Mouse (Mus musculus) intestine, embryonic 15.5 days (tissue): ENCODE results near the gene Ralb. TPM values are rescaled to one million over a fixed set of nuclear protein-coding genes. Genes with fewer than 3 reads are reported as not detected.

Source experiments
- ATAC-seq: fragments of 200-750 bp; cut with Nextera tagmentation; 2 replicates; pipeline ENCODE4 v1.8.0; 2017; ENCODE audit warnings: moderate TSS enrichment, moderate library complexity
- H3K27ac ChIP-seq: fragments of 300-500 bp; sonication (generic); 2 replicates; pipeline ENCODE4 v1.5.1; 2015; ENCODE audit warnings: mild to moderate bottlenecking, inconsistent platforms
- H3K27me3 ChIP-seq: fragments of 300-500 bp; sonication (generic); replicated peaks from 2 replicates; pipeline ENCODE4 v1.6.1; 2015; ENCODE audit warnings: inconsistent platforms
- H3K36me3 ChIP-seq: fragments of 300-500 bp; sonication (generic); 2 replicates; pipeline ENCODE4 v1.6.1; 2015; ENCODE audit warnings: inconsistent platforms
- H3K4me1 ChIP-seq: fragments of 300-500 bp; sonication (generic); replicated peaks from 2 replicates; pipeline ENCODE4 v1.6.1; 2015; ENCODE audit warnings: inconsistent platforms
- H3K4me2 ChIP-seq: fragments of 300-500 bp; sonication (generic); replicated peaks from 2 replicates; pipeline ENCODE4 v1.6.1; 2015; ENCODE audit warnings: mild to moderate bottlenecking, inconsistent platforms
- H3K4me3 ChIP-seq: fragments of 300-500 bp; sonication (generic); replicated peaks from 2 replicates; pipeline ENCODE4 v1.5.1; 2015; ENCODE audit warnings: inconsistent platforms
- H3K9ac ChIP-seq: fragments of 300-500 bp; sonication (generic); 2 replicates; pipeline ENCODE4 v1.6.1; 2015; ENCODE audit warnings: inconsistent platforms
- H3K9me3 ChIP-seq: fragments of 300-500 bp; sonication (generic); 2 replicates; pipeline ENCODE4 v1.6.1; 2016; ENCODE audit warnings: inconsistent platforms
- WGBS: fragments of 180-500 bp; shearing (Covaris S2); methylation state at CpG from one replicate; pipeline ENCODE4 v1.1.7; 2015; 5-methylcytosine and 5-hydroxymethylcytosine counted together
- polyA plus RNA-seq: library from polyadenylated mRNA; unstranded; fragments of >200 nt; fragmentation: Nextera tagmentation; extraction: Ambion mirVana; gene quantifications from 2 replicates; pipeline ENCODE4 v1.2.1, GENCODE M21; 2015

Gene Ralb
- polyA plus RNA-seq, 1 experiment from 2014 or later, result 179 TPM

DNA sequence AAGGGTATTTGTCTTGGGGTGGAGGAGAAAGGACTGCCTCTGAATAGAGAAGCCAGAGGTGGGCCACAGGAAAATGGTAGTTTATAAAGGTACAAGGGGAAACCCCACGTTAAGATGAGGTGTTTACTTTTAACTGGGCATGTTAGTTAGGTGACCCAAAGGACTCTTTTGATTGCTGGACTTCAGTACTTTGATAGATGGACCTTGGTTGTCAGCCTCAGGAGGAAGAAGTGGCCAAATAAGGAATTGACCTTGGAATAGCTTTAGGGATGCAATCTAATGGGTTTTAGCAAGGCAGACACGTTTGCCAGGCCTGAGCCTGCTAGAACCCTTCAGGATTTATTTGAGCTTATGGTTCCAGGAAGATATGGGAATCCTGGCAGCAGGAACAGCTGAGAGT, 34.7 kb upstream of the Ralb start:
- H3K4me3 ChIP-seq, result no peak overlapping the region
- no peaks in the 10 kb centered on the region for H3K36me3 ChIP-seq
- WGBS, result 38% methylated on average over 2 of the region's 2 CpGs
- H3K27me3 ChIP-seq, result no peaks in the 10 kb centered on the region
- H3K9me3 ChIP-seq, result no peaks in the 10 kb centered on the region
- H3K4me1 ChIP-seq, result no peaks in the 10 kb centered on the region
- no peak for ATAC-seq
- H3K27ac ChIP-seq, result no peak overlapping the region
- no peak overlapping the region for H3K9ac ChIP-seq
- H3K4me2 ChIP-seq, result no peak overlapping the region

DNA sequence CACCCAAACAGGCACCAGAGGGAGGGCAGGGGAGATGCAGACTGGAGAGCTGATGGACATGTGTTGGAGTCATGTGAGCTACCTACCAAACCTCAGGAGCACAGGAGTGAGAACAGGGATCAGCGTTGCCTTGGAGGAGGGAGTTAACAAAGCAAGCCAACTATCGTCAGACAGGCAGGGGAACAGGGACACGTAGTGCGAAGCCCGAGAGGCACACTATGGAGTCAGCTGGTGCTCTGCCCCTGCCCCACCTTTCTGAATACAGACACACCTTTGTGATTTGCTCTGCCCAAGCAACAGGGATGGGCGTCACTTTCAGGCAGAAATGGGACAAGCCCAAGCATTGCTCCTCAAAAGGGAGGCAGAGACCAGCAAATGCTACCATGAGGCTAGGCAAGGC, 33.1 kb upstream of the Ralb start:
- H3K27me3 ChIP-seq, result no peaks in the 10 kb centered on the region
- no peak for ATAC-seq
- H3K9ac ChIP-seq, result no peak overlapping the region
- no peak overlapping the region for H3K4me3 ChIP-seq
- no peaks in the 10 kb centered on the region for H3K4me1 ChIP-seq
- 75% methylated on average over 6 of the region's 6 CpGs for WGBS
- H3K27ac ChIP-seq, result no peak overlapping the region
- no peaks in the 10 kb centered on the region for H3K36me3 ChIP-seq
- no peaks in the 10 kb centered on the region for H3K9me3 ChIP-seq
- H3K4me2 ChIP-seq, result no peak overlapping the region

- ATAC-seq, result no peak
- WGBS, result 80% methylated on average over 2 of the region's 2 CpGs
- H3K9me3 ChIP-seq, result no peaks in the 10 kb centered on the region
Observed at GRCm38 (mm10) chr1:119536122-119536521, 31.5 kb upstream of the Ralb start.

DNA sequence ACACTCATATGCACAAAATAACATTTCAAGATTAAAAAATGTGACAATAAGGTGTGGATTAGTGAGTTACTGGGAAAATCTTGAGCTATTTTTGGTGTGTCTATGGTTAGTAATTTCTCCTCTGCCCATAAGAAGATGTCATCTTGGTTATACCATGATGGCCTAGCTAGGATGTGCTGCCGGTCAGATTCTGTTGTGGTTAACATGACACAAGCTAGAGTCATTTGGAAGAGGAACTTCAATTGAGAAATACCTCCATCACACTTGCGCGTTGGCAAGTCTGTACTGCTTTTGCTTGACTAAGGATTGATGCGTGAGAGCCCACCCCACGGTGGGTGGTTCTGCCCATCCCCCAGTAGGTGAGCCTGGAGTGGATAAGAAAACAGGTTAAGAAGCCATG, 29.7 kb upstream of the Ralb start:
- no peak overlapping the region for H3K4me2 ChIP-seq
- 0 out of 2 replicates have a peak, but pooled peaks cover 7% of the 10 kb centered on the region for H3K4me1 ChIP-seq
- H3K36me3 ChIP-seq, result no peaks in the 10 kb centered on the region
- no peak overlapping the region for H3K9ac ChIP-seq
- no peak for ATAC-seq
- no peaks in the 10 kb centered on the region for H3K9me3 ChIP-seq
- H3K27me3 ChIP-seq, result no peaks in the 10 kb centered on the region
- WGBS, result 91% methylated on average over 5 of the region's 5 CpGs
- no peak overlapping the region for H3K4me3 ChIP-seq
- H3K27ac ChIP-seq, result no peak overlapping the region

More at GRCm38 (mm10) chr1:119536122-119536521, 31.5 kb upstream of the Ralb start:
- H3K27me3 ChIP-seq, result no peaks in the 10 kb centered on the region
- 0 out of 2 replicates have a peak, but pooled peaks cover 2% of the 10 kb centered on the region for H3K4me1 ChIP-seq
- H3K4me2 ChIP-seq, result no peak overlapping the region
- no peaks in the 10 kb centered on the region for H3K36me3 ChIP-seq
- no peak overlapping the region for H3K4me3 ChIP-seq
- H3K27ac ChIP-seq, result no peak overlapping the region
- H3K9ac ChIP-seq, result no peak overlapping the region

GRCm38 (mm10) chr1:119533093-119533805, 28.7 kb upstream of the Ralb start:
- Histone ChIP-seq H3K9ac (no peak overlapping the region), H3K27ac (no peak overlapping the region), H3K4me2 (no peak overlapping the region), H3K4me3 (no peak overlapping the region), H3K4me1 (0 out of 2 replicates have a peak, but pooled peaks cover 7% of the 10 kb centered on the region), H3K9me3 (no peaks in the 10 kb centered on the region), H3K36me3 (peaks cover 9% of the 10 kb centered on the region), H3K27me3 (no peaks in the 10 kb centered on the region)
- 83% methylated on average over 18 of the region's 18 CpGs for WGBS
- ATAC-seq, result no peak

DNA sequence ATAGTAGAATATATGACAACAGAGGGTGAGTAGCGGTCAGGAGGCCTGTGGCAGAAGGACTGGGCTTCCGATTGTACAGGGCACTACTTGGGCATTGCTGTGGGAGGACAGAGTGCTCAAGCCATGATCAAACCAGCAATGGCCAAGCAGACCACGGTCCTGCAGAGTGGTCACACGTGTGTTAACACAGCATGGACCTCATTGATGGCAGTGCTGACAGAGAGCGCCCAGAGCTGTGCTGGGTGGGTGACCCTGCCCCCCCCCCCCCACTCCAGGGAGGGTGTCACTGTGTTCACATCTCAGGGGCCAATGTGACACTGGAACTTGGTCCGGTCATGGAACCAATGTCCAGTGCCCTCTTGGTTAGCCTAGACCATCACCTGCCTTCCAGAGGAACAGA, 27.6 kb upstream of the Ralb start:
- no peaks in the 10 kb centered on the region for H3K9me3 ChIP-seq
- no peak overlapping the region for H3K9ac ChIP-seq
- ATAC-seq, result no peak
- H3K27me3 ChIP-seq, result no peaks in the 10 kb centered on the region
- H3K4me1 ChIP-seq, result 0 out of 2 replicates have a peak, but pooled peaks cover 10% of the 10 kb centered on the region
- no peak overlapping the region for H3K4me3 ChIP-seq
- no peak overlapping the region for H3K4me2 ChIP-seq
- no peak overlapping the region for H3K27ac ChIP-seq
- H3K36me3 ChIP-seq, result peaks cover 18% of the 10 kb centered on the region
- WGBS, result 96% methylated on average over 6 of the region's 6 CpGs

GRCm38 (mm10) chr1:119530941-119531340, 26.3 kb upstream of the Ralb start:
- no peak overlapping the region for H3K9ac ChIP-seq
- H3K27me3 ChIP-seq, result no peaks in the 10 kb centered on the region
- no peaks in the 10 kb centered on the region for H3K9me3 ChIP-seq
- WGBS, result 59% methylated on average over 13 of the region's 13 CpGs
- H3K4me3 ChIP-seq, result no peak overlapping the region
- ATAC-seq, result peak; percentile 33; the same call in 1 of the 2 replicates
- peaks cover 22% of the 10 kb centered on the region for H3K36me3 ChIP-seq
- H3K4me2 ChIP-seq, result no peak overlapping the region
- H3K27ac ChIP-seq, result 0 out of 2 replicates have a peak overlapping the region, but pooled peaks have one; percentile 7
- H3K4me1 ChIP-seq, result peaks cover 18% of the 10 kb centered on the region

DNA sequence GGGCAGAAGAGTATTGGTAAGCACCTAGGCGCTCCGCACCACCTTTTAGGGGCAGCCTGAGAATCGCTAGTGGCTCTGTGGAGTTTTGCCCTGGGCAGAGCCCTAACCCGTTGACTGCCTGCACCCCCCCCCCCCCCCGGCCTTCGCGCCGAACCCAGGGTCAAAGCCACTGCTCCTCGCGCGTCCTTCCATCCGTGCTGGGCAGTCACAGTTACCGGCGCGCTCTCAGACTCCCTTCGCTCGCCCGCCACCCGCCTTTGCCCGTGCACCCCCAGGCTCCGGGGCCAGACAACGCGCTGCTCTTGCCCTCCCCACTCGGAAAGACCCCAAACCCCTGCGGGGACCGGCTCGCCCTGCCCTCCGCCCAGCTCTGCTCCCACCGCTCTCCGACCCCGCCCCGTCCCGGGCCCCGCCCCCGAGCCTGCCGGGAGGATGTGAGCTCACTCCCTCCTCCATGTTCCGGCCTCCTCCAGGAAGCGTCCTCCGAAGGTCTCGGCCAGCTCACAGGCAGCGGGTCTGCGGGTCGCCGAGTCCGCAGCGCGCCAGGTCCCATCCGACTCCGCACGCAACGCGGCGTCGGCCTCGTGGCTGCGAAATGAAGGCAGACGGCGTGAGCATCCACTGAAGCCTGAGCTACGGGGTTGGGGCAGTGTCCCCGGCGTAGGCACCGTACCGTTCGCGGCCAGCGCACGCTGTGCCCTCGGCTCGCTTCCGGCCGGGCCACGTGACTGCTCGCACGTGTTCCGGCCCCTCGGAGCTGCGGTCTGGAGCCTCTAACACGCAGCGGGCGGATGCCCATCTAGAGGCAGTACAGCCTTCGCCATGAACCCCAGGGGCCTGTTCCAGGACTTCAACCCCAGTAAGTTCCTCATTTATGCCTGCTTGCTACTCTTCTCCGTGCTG, 21.3 kb upstream of the Ralb start, which contains the start of gene Tmem185b:
Tmem185b (plus strand) TSS at position 472 of the 903 bp plus-strand sequence.
- Histone ChIP-seq H3K9ac (peak within 1 kb of the TSS; percentile 79), H3K4me3 (peak within 1 kb of the TSS; percentile 71), H3K36me3 (peaks cover 22% of the 10 kb centered on the region), H3K9me3 (no peaks in the 10 kb centered on the region), H3K4me1 (peaks cover 26% of the 10 kb centered on the region), H3K4me2 (peak within 1 kb of the TSS; percentile 78), H3K27ac (peak within 1 kb of the TSS; percentile 85), H3K27me3 (no peaks in the 10 kb centered on the region)
- ATAC-seq, result peak; percentile 95
- under 1% methylated on average over 81 of the region's 82 CpGs for WGBS

GRCm38 (mm10) chr1:119525004-119525444, 20.4 kb upstream of the Ralb start:
- Histone ChIP-seq H3K27ac (0 out of 2 replicates have a peak overlapping the region, but pooled peaks have one; percentile 85), H3K36me3 (peaks cover 22% of the 10 kb centered on the region), H3K27me3 (no peaks in the 10 kb centered on the region), H3K4me2 (peak overlapping the region; percentile 78), H3K4me3 (peak overlapping the region; percentile 71; the same call in 1 of the 2 replicates), H3K4me1 (peaks cover 22% of the 10 kb centered on the region), H3K9me3 (no peaks in the 10 kb centered on the region), H3K9ac (peak overlapping the region; percentile 79; the same call in 1 of the 2 replicates)
- ATAC-seq, result no peak
- WGBS, result 30% methylated on average over 5 of the region's 5 CpGs

- 92% methylated on average over 7 of the region's 7 CpGs for WGBS
- peaks cover 17% of the 10 kb centered on the region for H3K36me3 ChIP-seq
- peaks cover 22% of the 10 kb centered on the region for H3K4me1 ChIP-seq
- H3K9me3 ChIP-seq, result no peaks in the 10 kb centered on the region
- no peak for ATAC-seq
- no peaks in the 10 kb centered on the region for H3K27me3 ChIP-seq
- 0 out of 2 replicates have a peak overlapping the region, but pooled peaks have one; percentile 48 for H3K27ac ChIP-seq
- H3K4me3 ChIP-seq, result no peak overlapping the region
- no peak overlapping the region for H3K4me2 ChIP-seq
- H3K9ac ChIP-seq, result no peak overlapping the region
Observed at GRCm38 (mm10) chr1:119523826-119524225, 19.2 kb upstream of the Ralb start.

DNA sequence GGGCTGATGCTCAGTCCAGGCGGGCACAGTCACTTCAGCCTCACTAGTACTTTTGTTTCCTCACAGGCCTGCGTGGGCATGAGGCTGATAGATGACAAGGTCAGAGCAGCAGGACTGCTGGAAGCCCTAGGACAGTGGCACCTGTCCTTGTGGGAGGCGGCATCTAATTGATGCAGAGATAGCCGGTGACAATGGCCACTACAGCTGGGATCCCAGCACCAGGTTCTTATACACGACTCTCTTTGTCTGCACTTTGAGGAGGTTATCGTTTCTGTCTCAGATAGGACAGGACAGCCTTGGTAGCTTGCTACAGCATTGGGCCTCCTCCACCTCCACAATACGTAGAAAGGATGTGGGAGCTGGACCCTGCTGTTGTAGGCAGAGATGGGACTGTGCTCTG, 18.8 kb upstream of the Ralb start:
- Histone ChIP-seq H3K36me3 (peaks cover 14% of the 10 kb centered on the region), H3K4me2 (no peak overlapping the region), H3K9me3 (no peaks in the 10 kb centered on the region), H3K27ac (peak overlapping the region; percentile 48; the same call in 1 of the 2 replicates), H3K4me1 (peaks cover 22% of the 10 kb centered on the region), H3K27me3 (no peaks in the 10 kb centered on the region), H3K4me3 (no peak overlapping the region), H3K9ac (no peak overlapping the region)
- no peak for ATAC-seq
- WGBS, result 79% methylated on average over 7 of the region's 7 CpGs

DNA sequence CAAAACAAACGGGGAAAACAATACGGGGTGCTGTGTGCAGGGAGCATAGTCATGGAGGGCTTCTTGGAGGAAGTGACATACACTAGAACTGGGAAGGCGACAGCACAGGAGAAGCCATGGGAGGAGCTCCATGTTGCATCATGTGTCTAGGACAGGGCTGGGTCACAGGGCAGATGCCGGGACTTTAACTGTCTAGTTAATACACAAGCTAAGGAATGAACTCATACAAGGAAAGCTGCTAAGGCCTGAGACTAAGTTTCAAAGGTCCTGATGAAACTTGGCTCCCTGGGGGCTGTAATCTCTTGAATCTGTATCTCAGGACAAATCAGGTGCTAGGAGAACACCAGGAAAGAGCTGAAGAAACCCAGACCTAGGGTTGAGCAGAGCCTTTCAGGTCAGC, 18.1 kb upstream of the Ralb start:
- H3K4me1 ChIP-seq, result peaks cover 22% of the 10 kb centered on the region
- no peaks in the 10 kb centered on the region for H3K9me3 ChIP-seq
- peaks cover 10% of the 10 kb centered on the region for H3K36me3 ChIP-seq
- no peaks in the 10 kb centered on the region for H3K27me3 ChIP-seq
- H3K9ac ChIP-seq, result no peak overlapping the region
- H3K4me3 ChIP-seq, result no peak overlapping the region
- 72% methylated on average over 4 of the region's 4 CpGs for WGBS
- peak overlapping the region; percentile 32; the same call in 1 of the 2 replicates for H3K27ac ChIP-seq
- ATAC-seq, result peak; percentile 60
- no peak overlapping the region for H3K4me2 ChIP-seq
